Mouse (Mus musculus) frontal cortex, adult (tissue): Measurements from ENCODE around the gene Sfswap.
"Not testable (repeated sequence)": the region's sequence is repeated elsewhere in the genome, so short reads cannot be mapped to it uniquely, and the experiment has no call there.

Experiments
- ATAC-seq: cut with Nextera tagmentation; 2 replicates; pipeline ENCODE4 v1.9.2; 2017; ENCODE audit warnings: mild to moderate bottlenecking, moderate library complexity, mixed read lengths; ENCODE audit not compliant: low TSS enrichment

Gene Sfswap

GRCm38 (mm10) chr5:129584583-129585541 is 83.8 kb downstream of the Sfswap start:
- no peak for ATAC-seq

DNA sequence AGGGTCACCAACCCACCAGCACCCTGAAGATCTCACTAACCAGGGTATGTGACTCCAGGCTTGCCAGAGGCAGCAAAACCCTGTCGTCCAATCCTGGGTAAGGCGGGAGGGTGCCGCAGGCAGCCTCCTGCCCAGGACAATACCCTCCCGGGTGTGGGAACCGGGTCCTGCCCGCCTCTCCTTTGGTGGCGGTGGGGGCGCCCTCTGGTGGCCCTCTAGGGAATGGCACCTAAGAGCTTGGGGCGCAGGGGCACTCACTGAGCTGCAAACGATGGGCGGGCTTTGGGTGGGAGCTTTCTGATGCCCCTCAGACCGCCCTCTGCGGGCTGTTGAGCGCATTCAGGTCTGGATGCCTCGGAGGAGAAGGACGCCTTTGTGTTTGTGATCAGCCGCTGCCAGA is 85.0 kb downstream of the Sfswap start:
- no peak; the same call in 1 of the 2 replicates for ATAC-seq

- no peak for ATAC-seq
Observed at GRCm38 (mm10) chr5:129586471-129586870, 85.5 kb downstream of the Sfswap start.

- ATAC-seq, result peak; percentile 67
Observed at GRCm38 (mm10) chr5:129590915-129591314, 89.9 kb downstream of the Sfswap start.

DNA sequence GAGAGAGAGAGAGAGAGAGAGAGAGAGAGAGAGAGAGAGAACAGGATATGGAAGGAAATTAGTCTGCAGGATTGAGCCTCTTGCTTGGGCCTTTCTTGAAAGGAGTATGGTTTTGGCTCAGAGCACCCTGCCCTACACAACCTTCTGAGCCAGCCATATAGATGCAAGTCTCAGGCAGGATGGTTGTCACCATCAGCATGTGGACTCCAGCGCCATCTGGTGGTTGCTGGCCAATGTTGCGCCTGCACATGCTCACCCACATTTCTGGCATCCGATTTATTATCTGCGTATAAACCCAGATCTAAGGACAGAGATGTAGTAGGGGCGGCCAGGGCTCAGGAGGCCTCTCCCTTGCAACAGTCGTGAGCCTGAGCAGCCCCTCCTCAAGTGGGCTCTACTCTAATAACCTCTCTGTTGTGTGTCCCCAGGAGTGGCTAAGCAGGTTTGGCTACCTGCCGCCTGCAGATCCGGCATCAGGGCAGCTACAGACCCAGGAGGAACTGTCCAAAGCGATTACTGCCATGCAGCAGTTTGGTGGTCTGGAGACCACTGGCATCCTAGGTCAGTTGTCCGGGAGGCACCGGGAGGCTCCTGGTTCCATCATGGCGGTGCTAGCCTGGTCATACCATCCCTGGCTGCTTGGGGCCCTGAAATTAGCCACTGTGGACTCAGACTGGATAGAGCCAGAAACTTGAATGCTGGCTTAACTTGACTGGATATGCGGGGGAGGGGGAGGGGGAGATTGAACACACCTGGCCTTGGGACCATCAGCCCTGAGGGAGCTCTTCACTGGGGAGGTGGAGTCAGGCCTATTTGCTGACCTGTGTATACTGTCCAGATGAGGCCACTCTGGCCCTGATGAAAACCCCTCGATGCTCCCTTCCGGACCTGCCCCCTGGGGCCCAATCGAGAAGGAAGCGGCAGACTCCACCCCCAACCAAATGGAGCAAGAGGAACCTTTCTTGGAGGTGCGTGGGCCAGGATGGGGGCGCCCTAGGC is 93.4 kb downstream of the Sfswap start:
- ATAC-seq, result peak; percentile 72

DNA sequence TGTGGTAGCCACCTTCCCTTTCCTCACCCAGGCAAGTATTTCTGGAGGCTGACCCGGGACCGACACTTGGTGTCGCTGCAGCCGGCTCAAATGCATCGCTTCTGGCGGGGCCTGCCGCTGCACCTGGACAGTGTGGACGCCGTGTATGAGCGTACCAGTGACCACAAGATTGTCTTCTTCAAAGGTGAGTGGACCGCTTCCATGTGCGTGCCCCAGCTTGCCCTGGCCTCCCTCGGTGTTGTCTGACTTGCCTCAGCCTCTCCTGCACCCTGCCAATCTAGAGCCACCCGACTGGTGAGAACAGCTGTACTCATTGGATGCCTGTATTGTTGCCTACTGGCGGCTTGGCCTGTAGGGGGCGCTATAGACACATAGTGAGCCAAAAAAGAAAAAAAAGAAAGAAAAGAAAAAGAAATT is 101.1 kb downstream of the Sfswap start:
- ATAC-seq, result no peak

GRCm38 (mm10) chr5:129607476-129607875 is 106.5 kb downstream of the Sfswap start:
- ATAC-seq, result no peak

GRCm38 (mm10) chr5:129611060-129611459 is 110.0 kb downstream of the Sfswap start:
- peak; percentile 82 for ATAC-seq

DNA sequence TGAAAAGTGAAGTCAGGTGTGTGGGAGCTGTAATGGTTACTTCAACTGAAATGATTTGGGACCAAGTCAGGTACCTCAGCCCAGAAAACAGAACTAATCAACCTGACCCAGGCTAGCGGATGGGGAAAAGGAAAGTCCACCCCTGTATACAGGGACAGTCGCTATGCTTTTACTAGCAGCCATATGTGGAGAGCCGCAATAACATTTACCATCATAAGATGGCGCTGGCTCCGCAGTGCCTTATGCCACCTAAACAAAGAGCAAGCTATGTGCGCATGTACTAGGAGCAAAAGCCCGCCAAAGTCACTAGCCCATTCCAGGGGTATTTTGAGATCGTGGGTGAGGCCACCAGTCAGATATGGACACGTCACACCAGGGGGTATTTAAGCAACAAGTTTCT is 119.6 kb downstream of the Sfswap start:
- ATAC-seq, result not testable (repeated sequence)
